Mouse (Mus musculus) intestine, embryonic 14.5 days (tissue): ENCODE data around the gene Ehd3. TPM values are rescaled to one million over a fixed set of nuclear protein-coding genes. Genes with fewer than 3 reads are reported as not detected.
A peak's percentile ranks its signal among the peaks of the same experiment; 100 is the strongest.

Source experiments
- ATAC-seq: fragments of 200-750 bp; cut with Nextera tagmentation; replicated peaks from 2 replicates; pipeline ENCODE4 v1.8.0; 2017; ENCODE audit warnings: low read depth, moderate number of reproducible peaks, moderate TSS enrichment, moderate library complexity; ENCODE audit not compliant: low FRiP score, low TSS enrichment
- DNase-seq: peaks from one replicate; pipeline ENCODE4 v3.0.0-alpha.2; 2018; ENCODE audit warnings: low spot score
- H3K27ac ChIP-seq: fragments of 300-500 bp; sonication (generic); 2 replicates; pipeline ENCODE4 v1.5.1; 2014; ENCODE audit warnings: low read depth, mild to moderate bottlenecking, control low read depth
- H3K27me3 ChIP-seq: fragments of 300-500 bp; sonication (generic); replicated peaks from 2 replicates; pipeline ENCODE4 v1.6.1; 2014; ENCODE audit warnings: low read length, control low read depth; ENCODE audit not compliant: control insufficient read depth, insufficient read depth
- H3K36me3 ChIP-seq: fragments of 300-500 bp; sonication (generic); 2 replicates; pipeline ENCODE4 v1.6.1; 2014; ENCODE audit warnings: low read length, control low read depth; ENCODE audit not compliant: control insufficient read depth, insufficient read depth
- H3K4me1 ChIP-seq: fragments of 300-500 bp; sonication (generic); replicated peaks from 2 replicates; pipeline ENCODE4 v1.6.1; 2014; ENCODE audit warnings: low read length, control low read depth, mixed read lengths; ENCODE audit not compliant: control insufficient read depth, insufficient read depth
- H3K4me2 ChIP-seq: fragments of 300-500 bp; sonication (generic); 2 replicates; pipeline ENCODE4 v1.6.1; 2014; ENCODE audit warnings: low read length
- H3K4me3 ChIP-seq: fragments of 300-500 bp; sonication (generic); 2 replicates; pipeline ENCODE4 v1.5.1; 2014; ENCODE audit warnings: low read depth, low read length, control low read depth, mixed read lengths
- H3K9ac ChIP-seq: fragments of 300-500 bp; sonication (generic); 2 replicates; pipeline ENCODE4 v1.6.1; 2014; ENCODE audit warnings: mild to moderate bottlenecking, low read length
- H3K9me3 ChIP-seq: fragments of 300-500 bp; sonication (generic); 2 replicates; pipeline ENCODE4 v1.6.1; 2016; ENCODE audit warnings: low read length, control low read depth; ENCODE audit not compliant: control insufficient read depth
- WGBS: fragments of 180-500 bp; shearing (Covaris S2); extraction: QIAGEN DNeasy Blood & Tissue Kit; methylation state at CpG from one replicate; pipeline ENCODE4 v1.1.7; 2014; 5-methylcytosine and 5-hydroxymethylcytosine counted together
- polyA plus RNA-seq: library from polyadenylated mRNA; unstranded; fragments of >200 nt; fragmentation: Nextera tagmentation; extraction: Ambion mirVana; gene quantifications from 2 replicates; pipeline ENCODE4 v1.2.1, GENCODE M21; 2014

The Ehd3 gene
- polyA plus RNA-seq, 1 experiment from 2014 or later, result 6.8 TPM

DNA sequence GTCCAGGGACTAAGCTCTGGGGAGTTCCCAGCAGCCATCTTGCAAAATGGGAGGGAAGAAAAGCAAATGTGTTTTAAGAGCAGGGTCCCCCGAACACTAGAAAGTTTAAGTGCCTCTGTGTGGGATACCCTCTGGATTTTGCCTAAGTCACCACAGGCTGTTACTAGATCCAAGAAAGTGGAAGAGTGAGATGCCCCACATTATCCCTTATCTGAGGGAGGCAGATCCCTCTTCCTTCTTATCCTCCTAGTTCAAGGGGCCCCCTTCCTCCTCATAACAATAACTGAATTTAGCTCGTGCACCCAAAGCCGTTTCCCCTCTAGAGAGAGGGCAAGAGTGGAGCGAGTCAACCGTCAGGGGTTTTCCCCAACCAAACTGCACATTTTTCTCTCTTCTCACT lies 3.3 kb downstream of the Ehd3 start:
- Histone ChIP-seq H3K4me1 (peaks cover 4% of the 10 kb centered on the region; the same call in 1 of the 2 replicates), H3K27ac (no peak overlapping the region), H3K36me3 (no peaks in the 10 kb centered on the region), H3K4me3 (no peak overlapping the region), H3K4me2 (no peak overlapping the region), H3K27me3 (peaks cover 10% of the 10 kb centered on the region; the same call in 1 of the 2 replicates), H3K9me3 (no peaks in the 10 kb centered on the region), H3K9ac (no peak overlapping the region)
- 85% methylated on average over 5 of the region's 5 CpGs for WGBS
- no peak for DNase-seq
- no peak for ATAC-seq

DNA sequence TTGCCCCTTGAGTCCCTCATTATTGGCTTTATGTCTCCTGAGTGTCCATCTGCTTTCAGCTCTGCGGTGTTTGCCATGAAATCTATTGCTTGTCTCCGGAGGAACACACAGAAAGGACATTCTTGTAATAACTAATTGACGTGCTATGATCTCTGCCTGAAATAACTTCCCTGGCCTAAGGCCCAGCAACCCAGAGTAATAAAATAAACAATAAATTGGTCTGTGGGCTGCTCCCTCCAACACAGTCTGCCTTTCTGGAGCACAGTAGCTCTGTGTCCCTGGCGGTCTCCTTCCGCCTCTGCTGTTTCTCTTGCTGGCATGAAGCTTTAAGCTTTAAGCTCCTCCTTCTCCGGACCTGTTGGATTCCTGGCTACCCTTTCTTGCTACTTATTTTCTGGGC lies 4.5 kb downstream of the Ehd3 start:
- peaks cover 4% of the 10 kb centered on the region; the same call in 1 of the 2 replicates for H3K4me1 ChIP-seq
- DNase-seq (no peak), ATAC-seq (0 out of 2 replicates have a peak, but pooled peaks have one; percentile 51)
- H3K4me3 ChIP-seq, result no peak overlapping the region
- peaks cover 10% of the 10 kb centered on the region; the same call in 1 of the 2 replicates for H3K27me3 ChIP-seq
- no peaks in the 10 kb centered on the region for H3K36me3 ChIP-seq
- 29% methylated on average over 6 of the region's 6 CpGs for WGBS
- H3K27ac ChIP-seq, result 0 out of 2 replicates have a peak overlapping the region, but pooled peaks have one; percentile 5
- H3K9me3 ChIP-seq, result no peaks in the 10 kb centered on the region
- no peak overlapping the region for H3K9ac ChIP-seq
- H3K4me2 ChIP-seq, result no peak overlapping the region

DNA sequence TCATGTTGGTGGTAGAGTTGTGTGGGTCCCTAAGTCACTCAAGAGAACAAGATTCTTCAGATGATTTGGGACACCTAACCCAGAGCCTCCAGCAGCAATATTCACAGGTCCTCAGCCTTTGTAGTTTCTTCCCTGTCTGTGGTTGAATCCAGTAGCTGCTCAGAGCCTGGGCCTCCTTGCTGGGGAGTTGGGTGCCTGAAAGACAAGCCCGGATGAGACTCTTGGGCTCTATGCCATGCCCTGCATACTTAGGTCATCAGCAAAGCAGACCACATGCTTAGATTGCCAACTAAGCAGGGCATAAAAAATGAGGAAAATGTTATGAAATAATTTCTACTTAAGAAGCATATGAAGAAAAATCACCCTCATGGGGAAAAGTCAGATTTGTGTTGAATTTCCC lies 6.9 kb downstream of the Ehd3 start:
- 74% methylated on average over 1 of the region's 1 CpGs for WGBS
- Histone ChIP-seq H3K4me1 (peaks cover 4% of the 10 kb centered on the region; the same call in 1 of the 2 replicates), H3K4me3 (no peak overlapping the region), H3K27ac (no peak overlapping the region), H3K9ac (no peak overlapping the region), H3K9me3 (no peaks in the 10 kb centered on the region), H3K4me2 (no peak overlapping the region), H3K27me3 (no peaks in the 10 kb centered on the region), H3K36me3 (no peaks in the 10 kb centered on the region)
- ATAC-seq, result no peak
- no peak for DNase-seq

DNA sequence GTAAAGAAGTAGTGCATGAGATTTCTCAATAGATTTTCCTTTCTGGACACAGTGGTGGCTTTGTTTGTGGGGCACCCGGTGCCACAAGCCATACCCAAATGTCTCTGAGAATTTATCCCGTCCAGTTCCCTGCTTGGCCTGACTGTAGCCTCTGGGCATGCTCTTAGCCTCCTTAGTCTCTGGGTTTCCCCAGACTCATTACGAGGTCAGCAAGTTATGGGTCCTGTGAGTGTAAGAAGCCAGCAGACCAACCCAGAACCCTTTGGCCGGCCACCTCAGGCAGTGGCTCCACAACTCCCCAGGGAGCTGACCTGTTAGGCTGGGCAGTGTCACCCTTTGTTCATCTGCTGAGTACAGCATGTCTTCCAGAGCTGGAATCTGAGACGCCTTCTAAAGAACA lies 7.6 kb downstream of the Ehd3 start:
- Histone ChIP-seq H3K27me3 (no peaks in the 10 kb centered on the region), H3K4me2 (no peak overlapping the region), H3K27ac (no peak overlapping the region), H3K4me1 (peaks cover 4% of the 10 kb centered on the region; the same call in 1 of the 2 replicates), H3K9ac (no peak overlapping the region), H3K36me3 (no peaks in the 10 kb centered on the region), H3K9me3 (no peaks in the 10 kb centered on the region), H3K4me3 (no peak overlapping the region)
- 80% methylated on average over 5 of the region's 5 CpGs for WGBS
- DNase-seq (no peak), ATAC-seq (no peak)

DNA sequence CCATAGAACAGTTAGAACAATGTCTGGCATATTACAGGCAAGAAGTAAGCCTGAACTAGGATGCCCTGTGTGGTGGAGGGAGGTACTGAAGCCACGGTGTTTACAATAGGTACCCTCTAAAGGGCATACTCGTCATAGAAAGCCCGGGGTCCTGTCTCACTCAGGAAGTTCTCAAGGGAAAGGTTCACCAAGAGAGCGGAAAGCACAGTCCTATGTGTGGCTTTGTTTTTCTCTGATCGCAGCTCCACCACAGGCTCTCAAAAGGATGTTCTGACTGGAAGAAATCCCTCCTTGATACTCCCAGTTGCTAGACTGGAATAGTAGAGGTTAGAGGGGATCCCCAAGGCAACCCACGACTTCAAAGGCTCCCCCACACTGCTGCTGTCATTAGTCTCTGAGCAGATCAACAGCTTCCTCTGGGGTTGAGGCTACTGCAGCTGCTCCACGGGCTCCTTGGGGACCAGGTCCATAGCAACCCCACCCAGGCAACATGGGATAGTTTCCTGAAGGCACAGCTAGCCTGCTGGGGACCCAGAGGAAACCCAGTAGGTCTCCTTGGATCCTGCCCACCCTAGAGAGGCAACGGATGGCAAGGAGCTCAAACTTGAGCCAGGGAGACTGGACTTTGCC lies 9.2 kb downstream of the Ehd3 start:
- Histone ChIP-seq H3K9me3 (no peaks in the 10 kb centered on the region), H3K27ac (no peak overlapping the region), H3K27me3 (no peaks in the 10 kb centered on the region), H3K36me3 (no peaks in the 10 kb centered on the region), H3K4me1 (peaks cover 4% of the 10 kb centered on the region; the same call in 1 of the 2 replicates), H3K9ac (no peak overlapping the region), H3K4me3 (no peak overlapping the region), H3K4me2 (no peak overlapping the region)
- ATAC-seq (no peak), DNase-seq (no peak)
- 75% methylated on average over 8 of the region's 8 CpGs for WGBS

DNA sequence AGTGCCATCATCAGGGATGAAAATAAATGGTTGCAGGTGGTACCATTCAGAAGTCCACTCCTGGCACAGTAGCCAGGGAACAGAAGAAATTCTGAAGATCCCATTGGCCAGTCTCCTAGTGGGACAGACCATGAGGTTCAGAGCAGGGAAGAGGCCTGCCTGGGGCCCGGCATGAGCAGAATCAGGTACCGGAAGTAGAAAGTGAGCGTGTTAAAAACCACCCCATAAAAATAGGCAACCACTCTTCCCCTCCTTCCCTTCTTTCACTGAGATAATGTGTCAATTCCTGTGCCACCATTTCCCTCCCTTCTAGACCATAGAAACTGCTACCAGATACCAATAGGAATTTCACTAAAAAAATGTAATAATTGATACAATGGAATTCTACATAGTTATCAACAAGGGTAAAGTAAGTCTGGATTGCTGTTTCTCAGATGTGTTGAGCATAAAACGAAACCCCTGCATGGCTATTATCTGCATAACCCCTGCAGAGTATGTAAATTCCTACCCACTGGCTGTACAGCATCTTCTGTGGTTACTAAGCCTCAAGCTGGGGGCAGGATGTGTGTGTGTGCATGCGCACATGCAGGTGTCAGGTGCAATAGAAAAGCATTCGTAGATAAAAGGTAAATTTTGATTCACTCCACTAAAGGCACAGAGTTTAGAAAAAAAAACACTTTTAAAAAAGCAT lies 10.7 kb downstream of the Ehd3 start:
- Histone ChIP-seq H3K27ac (no peak overlapping the region), H3K4me2 (no peak overlapping the region), H3K9ac (no peak overlapping the region), H3K9me3 (no peaks in the 10 kb centered on the region), H3K36me3 (no peaks in the 10 kb centered on the region), H3K4me3 (no peak overlapping the region), H3K4me1 (no peaks in the 10 kb centered on the region), H3K27me3 (no peaks in the 10 kb centered on the region)
- ATAC-seq, result no peak
- WGBS, result 91% methylated on average over 6 of the region's 6 CpGs
- DNase-seq, result no peak

DNA sequence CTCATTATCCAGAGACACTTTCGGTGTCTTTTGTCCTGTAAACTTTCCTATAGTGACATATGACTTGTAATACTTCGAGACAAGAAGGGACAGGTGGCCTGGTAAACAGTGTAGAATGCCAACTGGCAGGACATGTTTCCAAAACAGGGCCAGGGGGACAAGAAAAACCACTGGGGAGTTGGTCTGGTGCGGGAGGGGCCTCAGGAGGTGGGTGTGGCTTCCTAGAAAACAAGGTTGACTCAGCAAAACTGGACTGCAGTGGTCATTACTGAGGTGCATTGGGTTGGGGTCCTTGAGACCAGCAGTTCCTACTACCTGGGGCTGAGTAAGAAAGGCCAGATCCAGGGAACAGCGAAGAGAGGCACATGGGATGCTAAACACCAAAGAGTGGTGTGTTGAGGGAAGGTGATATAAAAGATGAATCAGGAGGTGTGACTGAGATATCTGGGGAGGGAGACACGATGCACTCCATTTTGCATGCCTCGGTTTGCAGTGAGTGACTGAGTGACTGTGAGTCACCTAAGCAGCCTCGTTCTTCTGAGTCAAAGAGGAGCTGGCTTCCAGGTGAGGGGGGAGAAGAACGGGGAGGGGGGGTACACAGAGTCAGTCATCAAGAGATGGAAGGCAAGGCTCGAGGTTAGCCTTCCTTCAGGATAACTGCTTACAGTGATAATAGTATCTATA lies 13.9 kb downstream of the Ehd3 start:
- ATAC-seq (no peak), DNase-seq (no peak)
- Histone ChIP-seq H3K9me3 (no peaks in the 10 kb centered on the region), H3K27me3 (no peaks in the 10 kb centered on the region), H3K4me2 (no peak overlapping the region), H3K27ac (no peak overlapping the region), H3K4me1 (no peaks in the 10 kb centered on the region), H3K9ac (no peak overlapping the region), H3K36me3 (no peaks in the 10 kb centered on the region), H3K4me3 (no peak overlapping the region)
- WGBS, result 76% methylated on average over 9 of the region's 9 CpGs

DNA sequence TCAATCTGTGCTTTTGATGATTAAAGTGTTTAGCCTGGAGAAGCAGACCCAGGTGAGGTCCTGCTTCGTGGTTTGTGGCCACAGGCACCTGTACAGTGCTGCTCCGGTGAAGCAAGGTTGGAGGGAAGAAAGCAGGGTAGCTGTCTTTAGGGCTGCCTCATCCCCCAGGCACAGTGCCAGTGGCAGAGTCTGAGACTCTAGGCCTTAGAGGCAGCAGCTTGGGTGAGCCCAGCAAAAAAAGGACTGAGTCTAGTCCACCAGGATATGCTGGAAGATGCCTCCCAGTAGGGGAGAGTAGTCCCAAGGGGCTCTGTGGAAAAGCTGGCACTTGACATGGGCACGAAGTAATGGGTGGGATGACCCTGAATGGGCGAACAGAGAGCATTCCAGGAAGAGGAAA lies 15.0 kb downstream of the Ehd3 start:
- H3K27me3 ChIP-seq, result no peaks in the 10 kb centered on the region
- ATAC-seq, result no peak
- WGBS, result 70% methylated on average over 4 of the region's 4 CpGs

More for the DNA sequence above, 15.0 kb downstream of the Ehd3 start:
- Histone ChIP-seq H3K9ac (no peak overlapping the region), H3K27ac (no peak overlapping the region), H3K4me3 (no peak overlapping the region), H3K4me1 (no peaks in the 10 kb centered on the region), H3K4me2 (no peak overlapping the region), H3K9me3 (no peaks in the 10 kb centered on the region), H3K36me3 (no peaks in the 10 kb centered on the region)
- DNase-seq, result no peak
